Mouse (Mus musculus) intestine, embryonic 14.5 days (tissue): Measurements from ENCODE around the gene Dnase2a. TPM values are rescaled to one million over a fixed set of nuclear protein-coding genes. Genes with fewer than 3 reads are reported as not detected.

Experiments
- ATAC-seq: fragments of 200-750 bp; cut with Nextera tagmentation; replicated peaks from 2 replicates; pipeline ENCODE4 v1.8.0; 2017; ENCODE audit warnings: low read depth, moderate number of reproducible peaks, moderate TSS enrichment, moderate library complexity; ENCODE audit not compliant: low FRiP score, low TSS enrichment
- DNase-seq: peaks from one replicate; pipeline ENCODE4 v3.0.0-alpha.2; 2018; ENCODE audit warnings: low spot score
- H3K27ac ChIP-seq: fragments of 300-500 bp; sonication (generic); 2 replicates; pipeline ENCODE4 v1.5.1; 2014; ENCODE audit warnings: low read depth, mild to moderate bottlenecking, control low read depth
- H3K27me3 ChIP-seq: fragments of 300-500 bp; sonication (generic); replicated peaks from 2 replicates; pipeline ENCODE4 v1.6.1; 2014; ENCODE audit warnings: low read length, control low read depth; ENCODE audit not compliant: control insufficient read depth, insufficient read depth
- H3K36me3 ChIP-seq: fragments of 300-500 bp; sonication (generic); 2 replicates; pipeline ENCODE4 v1.6.1; 2014; ENCODE audit warnings: low read length, control low read depth; ENCODE audit not compliant: control insufficient read depth, insufficient read depth
- H3K4me1 ChIP-seq: fragments of 300-500 bp; sonication (generic); replicated peaks from 2 replicates; pipeline ENCODE4 v1.6.1; 2014; ENCODE audit warnings: low read length, control low read depth, mixed read lengths; ENCODE audit not compliant: control insufficient read depth, insufficient read depth
- H3K4me2 ChIP-seq: fragments of 300-500 bp; sonication (generic); 2 replicates; pipeline ENCODE4 v1.6.1; 2014; ENCODE audit warnings: low read length
- H3K4me3 ChIP-seq: fragments of 300-500 bp; sonication (generic); 2 replicates; pipeline ENCODE4 v1.5.1; 2014; ENCODE audit warnings: low read depth, low read length, control low read depth, mixed read lengths
- H3K9ac ChIP-seq: fragments of 300-500 bp; sonication (generic); 2 replicates; pipeline ENCODE4 v1.6.1; 2014; ENCODE audit warnings: mild to moderate bottlenecking, low read length
- H3K9me3 ChIP-seq: fragments of 300-500 bp; sonication (generic); 2 replicates; pipeline ENCODE4 v1.6.1; 2016; ENCODE audit warnings: low read length, control low read depth; ENCODE audit not compliant: control insufficient read depth
- WGBS: fragments of 180-500 bp; shearing (Covaris S2); extraction: QIAGEN DNeasy Blood & Tissue Kit; methylation state at CpG from one replicate; pipeline ENCODE4 v1.1.7; 2014; 5-methylcytosine and 5-hydroxymethylcytosine counted together
- microRNA-seq: library from miRNA; unstranded; fragments of <30 nt; microRNA quantifications from one replicate; pipeline ENCODE4, GENCODE M21; 2016
- polyA plus RNA-seq: library from polyadenylated mRNA; unstranded; fragments of >200 nt; fragmentation: Nextera tagmentation; extraction: Ambion mirVana; gene quantifications from 2 replicates; pipeline ENCODE4 v1.2.1, GENCODE M21; 2014

The Dnase2a gene
- polyA plus RNA-seq, 1 experiment from 2014 or later, result 8.3 TPM

- Histone ChIP-seq H3K4me1 (peaks cover 22% of the 10 kb centered on the region), H3K27ac (no peak overlapping the region), H3K4me2 (no peak overlapping the region), H3K36me3 (peaks cover 22% of the 10 kb centered on the region), H3K4me3 (no peak overlapping the region), H3K9me3 (no peaks in the 10 kb centered on the region), H3K27me3 (no peaks in the 10 kb centered on the region), H3K9ac (no peak overlapping the region)
- DNase-seq (no peak), ATAC-seq (no peak)
- WGBS, result 92% methylated on average over 13 of the region's 13 CpGs
Measured at GRCm38 (mm10) chr8:84967532-84968304, 59.4 kb downstream of the Dnase2a start.

- DNase-seq, result no peak
Measured at GRCm38 (mm10) chr8:84968650-84969049, 60.3 kb downstream of the Dnase2a start.

GRCm38 (mm10) chr8:84969241-84970134 lies 61.1 kb downstream of the Dnase2a start, which contains the start of the genes Gm49661, Prdx2 and Rnaseh2a:
TSS of gene Gm49661 (minus strand) at chr8:84969433.
TSS of gene Prdx2 (plus strand) at chr8:84969587.
TSS of gene Rnaseh2a (minus strand) at chr8:84969767.
- Histone ChIP-seq H3K36me3 (peaks cover 39% of the 10 kb centered on the region), H3K9ac (peak within 1 kb of the TSS; percentile 87), H3K9me3 (no peaks in the 10 kb centered on the region), H3K27me3 (no peaks in the 10 kb centered on the region), H3K27ac (peak within 1 kb of the TSS; percentile 81), H3K4me1 (peaks cover 26% of the 10 kb centered on the region), H3K4me2 (peak within 1 kb of the TSS; percentile 87), H3K4me3 (peak within 1 kb of the TSS; percentile 68)
- ATAC-seq (peak; percentile 80), DNase-seq (peak; percentile 93)
- WGBS, result under 1% methylated on average over 56 of the region's 56 CpGs

More at GRCm38 (mm10) chr8:84968650-84969049, 60.3 kb downstream of the Dnase2a start:
- H3K4me3 ChIP-seq, result peak overlapping the region; percentile 68
- H3K9me3 ChIP-seq, result no peaks in the 10 kb centered on the region
- H3K9ac ChIP-seq, result peak overlapping the region; percentile 87
- peaks cover 22% of the 10 kb centered on the region for H3K4me1 ChIP-seq
- no peaks in the 10 kb centered on the region for H3K27me3 ChIP-seq
- no peak for ATAC-seq
- peaks cover 31% of the 10 kb centered on the region for H3K36me3 ChIP-seq
- H3K27ac ChIP-seq, result peak overlapping the region; percentile 81
- peak overlapping the region; percentile 87 for H3K4me2 ChIP-seq
- 6% methylated on average over 2 of the region's 2 CpGs for WGBS

GRCm38 (mm10) chr8:84970135-84970790 lies 61.9 kb downstream of the Dnase2a start:
- Histone ChIP-seq H3K27ac (peak overlapping the region; percentile 81; the same call in 1 of the 2 replicates), H3K4me3 (peak overlapping the region; percentile 68), H3K9me3 (no peaks in the 10 kb centered on the region), H3K36me3 (peaks cover 46% of the 10 kb centered on the region), H3K4me1 (peaks cover 26% of the 10 kb centered on the region), H3K4me2 (peak overlapping the region; percentile 87), H3K27me3 (no peaks in the 10 kb centered on the region), H3K9ac (peak overlapping the region; percentile 87)
- DNase-seq, result no peak
- WGBS, result 7% methylated on average over 21 of the region's 21 CpGs
- no peak for ATAC-seq

- H3K4me3 ChIP-seq, result peak overlapping the region; percentile 68
- peak overlapping the region; percentile 87 for H3K4me2 ChIP-seq
- H3K9ac ChIP-seq, result peak overlapping the region; percentile 87
- no peak for DNase-seq
- ATAC-seq, result no peak
- 60% methylated on average over 5 of the region's 5 CpGs for WGBS
- H3K27me3 ChIP-seq, result no peaks in the 10 kb centered on the region
- H3K4me1 ChIP-seq, result peaks cover 29% of the 10 kb centered on the region
- H3K36me3 ChIP-seq, result peaks cover 47% of the 10 kb centered on the region
- no peak overlapping the region for H3K27ac ChIP-seq
- H3K9me3 ChIP-seq, result no peaks in the 10 kb centered on the region
Measured at GRCm38 (mm10) chr8:84970913-84971312, 62.6 kb downstream of the Dnase2a start.

Small RNA genes lying within 50 kb of the gene (microRNA-seq; reads per million reads assigned to microRNA genes)
- not detected for gene Gm24197
- 2.5 reads per million, percentile 26 among the genes with 10 or more reads in this experiment for gene Mir7069

Other genes with a start within 250 kb of the Dnase2a start
- gene Ier2, start 245.7 kb upstream of the Dnase2a start, polyA plus RNA-seq, result 73.2 and 75.5 TPM in 2 replicates
- 85.9 and 87.0 TPM in 2 replicates for gene Trmt1, start 222.3 kb upstream of the Dnase2a start, polyA plus RNA-seq
- gene Nacc1, start 220.7 kb upstream of the Dnase2a start, polyA plus RNA-seq, result 23.7 and 25.0 TPM in 2 replicates
- gene Lyl1, start 207.1 kb upstream of the Dnase2a start, polyA plus RNA-seq, result 4.3 and 5.2 TPM in 2 replicates
- 3.3 and 4.1 TPM in 2 replicates for gene G430095P16Rik, start 185.6 kb upstream of the Dnase2a start, polyA plus RNA-seq
- gene Nfix, start 108.2 kb upstream of the Dnase2a start, polyA plus RNA-seq, result 12.8 and 14.4 TPM in 2 replicates
- 5.2 and 5.4 TPM in 2 replicates for gene Dand5, start 85.7 kb upstream of the Dnase2a start, polyA plus RNA-seq
- 57.8 and 60.8 TPM in 2 replicates for gene Gadd45gip1, start 77.0 kb upstream of the Dnase2a start, polyA plus RNA-seq
- gene Rad23a, start 67.9 kb upstream of the Dnase2a start, polyA plus RNA-seq, result 126 and 129 TPM in 2 replicates
- gene Calr, start 61.6 kb upstream of the Dnase2a start, polyA plus RNA-seq, result 721 and 823 TPM in 2 replicates
- 89.0 TPM in 2 replicates for gene Farsa, start 51.6 kb upstream of the Dnase2a start, polyA plus RNA-seq
- 67.9 and 68.9 TPM in 2 replicates for gene Syce2, start 36.4 kb upstream of the Dnase2a start, polyA plus RNA-seq
- 35.7 and 37.8 TPM in 2 replicates for gene Gcdh, start 14.6 kb upstream of the Dnase2a start, polyA plus RNA-seq
- gene Klf1, start 6.6 kb upstream of the Dnase2a start, polyA plus RNA-seq, result 0.77 and 1.8 TPM in 2 replicates
- gene Mast1, start 28.8 kb downstream of the Dnase2a start, polyA plus RNA-seq, result 2.3 and 2.6 TPM in 2 replicates
- 0.09 TPM in 1 of 2 replicates, not detected in the other for gene Rtbdn, start 38.4 kb downstream of the Dnase2a start, polyA plus RNA-seq
- not detected in 2 replicates for gene Gm49661, start 60.9 kb downstream of the Dnase2a start, polyA plus RNA-seq
- 771 and 821 TPM in 2 replicates for gene Prdx2, start 61.0 kb downstream of the Dnase2a start, polyA plus RNA-seq
- gene Rnaseh2a, start 61.2 kb downstream of the Dnase2a start, polyA plus RNA-seq, result 132 and 141 TPM in 2 replicates
- gene Junb, start 70.2 kb downstream of the Dnase2a start, polyA plus RNA-seq, result 14.4 and 17.2 TPM in 2 replicates
- gene Hook2, start 82.0 kb downstream of the Dnase2a start, polyA plus RNA-seq, result 36.0 and 40.7 TPM in 2 replicates
- gene Best2, start 106.0 kb downstream of the Dnase2a start, polyA plus RNA-seq, result not detected in 2 replicates
- gene Asna1, start 116.7 kb downstream of the Dnase2a start, polyA plus RNA-seq, result 95.9 and 105 TPM in 2 replicates
- gene Trir, start 118.3 kb downstream of the Dnase2a start, polyA plus RNA-seq, result 115 and 143 TPM in 2 replicates
- 15.5 and 15.7 TPM in 2 replicates for gene Tnpo2, start 128.4 kb downstream of the Dnase2a start, polyA plus RNA-seq
- 26.2 and 26.9 TPM in 2 replicates for gene Fbxw9, start 151.5 kb downstream of the Dnase2a start, polyA plus RNA-seq
- gene Gm5741, start 159.4 kb downstream of the Dnase2a start, polyA plus RNA-seq, result 0.71 TPM in 1 of 2 replicates, not detected in the other
- gene Dhps, start 163.2 kb downstream of the Dnase2a start, polyA plus RNA-seq, result 63.8 and 67.5 TPM in 2 replicates
- 142 and 156 TPM in 2 replicates for gene Wdr83os, start 172.2 kb downstream of the Dnase2a start, polyA plus RNA-seq
- 43.2 and 44.2 TPM in 2 replicates for gene Wdr83, start 172.7 kb downstream of the Dnase2a start, polyA plus RNA-seq
- gene Man2b1, start 174.7 kb downstream of the Dnase2a start, polyA plus RNA-seq, result 41.7 and 46.7 TPM in 2 replicates
- 2.2 and 2.3 TPM in 2 replicates for gene Zfp791, start 214.5 kb downstream of the Dnase2a start, polyA plus RNA-seq
- not detected in 2 replicates for gene Cks1brt, start 243.4 kb downstream of the Dnase2a start, polyA plus RNA-seq